Mouse (Mus musculus): ENCODE results near the gene Trim65.

DNA sequence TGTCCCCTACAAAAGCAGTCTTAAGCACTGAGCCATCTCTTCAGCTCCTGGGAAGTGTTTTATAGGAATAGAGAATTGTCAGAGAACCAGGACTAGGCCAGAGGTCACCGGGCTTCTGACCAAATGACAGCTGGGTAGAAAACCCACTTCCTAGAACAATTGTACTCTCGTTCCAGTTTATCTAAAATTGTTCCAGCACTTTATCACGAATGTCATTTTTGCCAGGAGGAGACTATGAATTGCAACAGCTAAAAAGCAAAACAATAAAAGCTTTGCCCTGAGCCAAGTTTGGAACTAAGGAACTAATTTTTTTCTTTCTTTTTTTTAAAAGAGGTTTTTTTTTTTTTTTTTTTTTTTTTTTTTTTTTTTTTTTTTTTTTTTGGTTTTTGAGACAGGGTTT lies 35.4 kb downstream of the Trim65 start:
- TF ChIP-seq CTCF (IDR thresholded peaks at IDR 0.05; ENCODE audit: control insufficient read depth, insufficient read depth, insufficient replicate concordance, low read depth, low read length) = no peak
- TF ChIP-seq POLR2A (IDR thresholded peaks at IDR 0.05; ENCODE audit: control insufficient read depth, low read depth, low read length) = no peak

Measured in testis, adult 2 months (tissue).